Mouse (Mus musculus) large intestine, adult 2 months (tissue): ENCODE measurements around the gene Ror2. TPM values are rescaled to one million over a fixed set of nuclear protein-coding genes. Genes with fewer than 3 reads are reported as not detected.

Experiments
- DNase-seq: peaks from one replicate; pipeline ENCODE4 v3.0.0-alpha.2; 2012; ENCODE audit warnings: low read depth, low spot score
- WGBS: fragments of 180-500 bp; shearing (Covaris S2); methylation state at CpG from one replicate; pipeline ENCODE4 v1.1.7; 2018; 5-methylcytosine and 5-hydroxymethylcytosine counted together
- polyA plus RNA-seq: library from polyadenylated mRNA; depleted of rRNA; stranded (reverse); fragments of >200 nt; gene quantifications from 2 replicates; pipeline ENCODE4 v1.2.3, GENCODE M21; 2012

Ror2 gene
- polyA plus RNA-seq, 1 experiment = 5.9 TPM

DNA sequence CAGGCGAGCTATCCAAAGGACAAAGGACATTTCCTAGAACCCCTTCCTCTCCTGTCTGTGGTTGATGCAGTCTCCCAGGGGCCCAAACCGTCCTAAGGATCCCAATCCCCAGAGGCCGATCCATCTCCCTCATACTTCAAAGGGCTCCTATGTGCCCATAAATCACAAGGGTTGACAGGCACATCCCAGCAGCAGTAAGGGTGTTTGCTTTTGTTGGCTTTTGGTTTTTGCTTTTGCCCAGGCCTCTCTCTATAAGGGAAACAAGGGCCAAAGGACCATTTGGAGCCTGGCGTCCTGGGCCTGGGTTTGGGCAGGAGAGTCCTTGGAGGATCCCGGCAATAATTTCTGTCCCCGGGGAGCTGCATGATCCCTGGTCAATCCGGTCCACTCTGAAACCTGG lies 9.5 kb downstream of the Ror2 start:
- WGBS = 74% methylated on average over 7 of the region's 7 CpGs
- no peak for DNase-seq

- whole genome bisulfite sequencing = 70% methylated on average over 8 of the region's 8 CpGs
- no peak for DNase-seq
Measured at GRCm38 (mm10) chr13:53275778-53276177, 10.1 kb downstream of the Ror2 start.

GRCm38 (mm10) chr13:53274771-53275170 lies 11.2 kb downstream of the Ror2 start:
- WGBS = 82% methylated on average over 1 of the region's 1 CpGs
- no peak for DNase-seq

GRCm38 (mm10) chr13:53271595-53271994 lies 14.3 kb downstream of the Ror2 start:
- DNase-seq = no peak
- 91% methylated on average over 3 of the region's 3 CpGs for WGBS

GRCm38 (mm10) chr13:53270549-53270948 lies 15.4 kb downstream of the Ror2 start:
- WGBS = 70% methylated on average over 4 of the region's 4 CpGs

GRCm38 (mm10) chr13:53268541-53268940 lies 17.4 kb downstream of the Ror2 start:
- DNase-seq = no peak
- 71% methylated on average over 6 of the region's 6 CpGs for WGBS

More at GRCm38 (mm10) chr13:53270549-53270948, 15.4 kb downstream of the Ror2 start:
- no peak for DNase-seq

DNA sequence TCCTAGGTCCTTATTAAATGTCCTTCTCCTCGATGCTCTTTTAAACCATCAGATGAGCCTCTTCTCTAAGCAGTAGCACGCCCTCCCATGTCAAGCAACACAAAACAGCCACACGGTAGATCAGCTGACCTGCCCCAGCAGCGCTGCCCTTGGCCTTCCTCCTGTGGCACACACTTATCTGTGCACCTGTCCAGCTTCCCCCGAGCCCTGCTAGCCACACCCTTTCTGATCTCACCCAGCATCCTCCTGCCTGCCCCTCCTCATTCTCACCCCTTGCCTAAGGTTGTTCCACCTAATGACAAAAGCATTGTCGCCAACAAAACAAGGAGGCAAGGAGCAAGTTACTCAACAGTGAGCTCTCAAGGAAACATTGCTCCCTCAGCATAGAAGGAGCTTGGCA lies 18.1 kb downstream of the Ror2 start:
- WGBS = 31% methylated on average over 6 of the region's 6 CpGs
- no peak for DNase-seq

- WGBS = 69% methylated on average over 4 of the region's 4 CpGs
- DNase-seq = no peak
Measured at GRCm38 (mm10) chr13:53267155-53267554, 18.8 kb downstream of the Ror2 start.

DNA sequence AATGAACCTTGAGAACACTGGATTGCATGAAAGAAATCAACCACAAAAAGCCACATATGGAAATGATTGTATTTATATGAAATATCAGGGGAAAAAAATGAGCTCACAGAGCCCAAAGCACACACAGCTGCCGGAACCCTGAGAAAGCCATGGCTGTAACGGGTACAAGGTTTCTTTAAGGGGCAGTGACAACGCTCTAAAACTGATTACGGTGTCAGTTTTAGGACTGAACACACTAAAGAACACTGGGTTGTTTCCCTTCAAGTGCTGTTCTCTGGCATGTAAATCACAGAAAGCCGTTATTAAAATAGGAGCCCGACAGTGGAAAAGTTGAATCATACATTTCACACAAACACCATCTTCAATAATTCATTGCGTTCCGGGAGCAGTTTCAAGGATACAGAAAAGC lies 19.4 kb downstream of the Ror2 start:
- DNase-seq = no peak
- 65% methylated on average over 8 of the region's 8 CpGs for WGBS

- no peak for DNase-seq
- WGBS = 95% methylated on average over 4 of the region's 4 CpGs
Measured at GRCm38 (mm10) chr13:53264896-53265295, 21.0 kb downstream of the Ror2 start.

DNA sequence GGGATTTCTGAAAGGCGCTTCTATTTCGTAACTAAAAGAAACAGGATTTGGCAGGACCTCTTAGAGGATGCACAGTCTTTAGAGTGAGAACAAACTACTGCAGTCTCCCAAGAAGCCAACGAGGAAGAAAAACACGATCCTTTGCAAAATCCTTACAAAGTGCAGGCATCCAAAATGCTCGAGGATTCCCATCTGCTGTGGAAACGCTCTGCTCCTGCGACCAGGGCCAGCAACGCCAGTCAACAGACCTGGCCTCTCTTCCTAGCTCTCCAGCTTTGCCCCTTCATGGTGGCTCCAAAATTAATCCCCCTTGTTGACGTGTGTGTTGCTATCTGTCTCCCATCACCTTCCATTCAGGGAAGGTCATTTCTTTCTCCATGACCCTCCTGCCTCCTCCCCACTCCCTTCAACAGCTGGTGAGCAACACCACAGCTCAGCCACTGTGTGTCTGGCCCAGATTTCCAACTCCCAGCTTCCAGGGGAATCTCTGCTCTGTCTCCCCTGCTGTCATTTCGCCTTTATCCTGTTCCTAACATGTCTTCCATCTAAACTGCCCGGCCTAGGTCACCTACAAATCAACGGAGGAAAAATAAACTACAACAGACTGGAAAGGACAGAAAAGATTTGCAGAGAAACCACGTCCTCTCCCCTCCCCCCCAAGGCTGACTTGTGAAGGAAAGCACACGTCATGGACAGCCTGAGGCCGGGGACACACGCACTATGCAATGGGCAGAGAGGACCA lies 23.2 kb downstream of the Ror2 start:
- no peak for DNase-seq
- WGBS = 63% methylated on average over 16 of the region's 16 CpGs

DNA sequence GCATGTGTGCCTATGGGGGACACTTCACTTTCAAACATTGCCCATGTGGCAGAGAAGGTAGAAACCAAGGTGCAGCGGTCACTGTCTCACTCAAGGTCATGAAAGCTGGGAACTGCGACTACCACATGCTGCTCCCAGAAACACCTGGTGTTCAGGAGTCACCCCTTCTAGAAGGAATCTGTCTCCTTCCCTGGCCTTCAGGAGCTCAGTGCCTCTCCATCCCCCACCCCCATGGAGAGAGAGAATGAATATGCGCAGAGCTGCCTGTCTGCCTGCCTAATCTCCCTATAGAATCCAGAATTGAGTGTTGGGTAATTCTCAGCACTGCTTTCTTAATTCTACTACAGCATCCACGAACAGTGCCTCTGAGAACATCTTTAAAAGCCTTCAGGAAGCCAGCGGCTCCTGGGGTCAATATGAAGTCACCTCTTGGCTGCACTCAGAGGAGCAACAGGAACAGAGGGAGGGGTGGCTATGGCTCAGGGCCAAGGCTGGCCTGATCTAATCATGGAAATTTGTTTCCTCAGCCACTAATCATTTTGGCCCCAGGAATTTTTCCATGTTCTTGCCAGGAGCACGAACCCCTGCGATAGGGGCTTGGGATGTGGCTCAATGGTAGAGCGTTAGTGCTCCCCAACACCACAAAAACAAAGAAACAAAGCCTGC lies 24.7 kb downstream of the Ror2 start:
- DNase-seq = no peak
- WGBS = 64% methylated on average over 8 of the region's 8 CpGs

- no peak for DNase-seq
- WGBS = 31% methylated on average over 8 of the region's 8 CpGs
Measured at GRCm38 (mm10) chr13:53258943-53259342, 27.0 kb downstream of the Ror2 start.

- no peak for DNase-seq
- 46% methylated on average over 4 of the region's 4 CpGs for WGBS
Measured at GRCm38 (mm10) chr13:53258497-53258896, 27.4 kb downstream of the Ror2 start.

DNA sequence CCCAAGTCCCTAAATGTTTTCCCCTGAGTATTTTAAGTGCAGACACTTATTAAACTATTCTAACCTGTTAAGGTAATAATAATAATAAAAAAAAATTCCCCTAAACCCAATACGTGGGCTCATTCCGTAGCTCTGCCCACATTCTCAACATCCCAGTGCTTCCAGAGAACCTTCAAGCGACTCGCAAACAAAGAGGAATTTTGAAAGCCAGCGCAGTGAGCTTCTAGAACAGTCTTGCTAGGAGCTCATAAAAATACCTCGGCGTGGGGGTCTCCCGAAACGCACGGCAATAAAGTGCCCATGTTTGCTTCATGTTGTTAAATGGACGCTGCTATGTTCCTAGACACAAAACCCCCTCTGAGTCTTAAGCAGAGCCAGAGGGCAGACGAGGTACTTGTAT lies 32.7 kb downstream of the Ror2 start:
- no peak for DNase-seq
- 77% methylated on average over 12 of the region's 12 CpGs for WGBS

- no peak for DNase-seq
- 62% methylated on average over 24 of the region's 24 CpGs for WGBS
Measured at GRCm38 (mm10) chr13:53248586-53249401, 37.1 kb downstream of the Ror2 start.

DNA sequence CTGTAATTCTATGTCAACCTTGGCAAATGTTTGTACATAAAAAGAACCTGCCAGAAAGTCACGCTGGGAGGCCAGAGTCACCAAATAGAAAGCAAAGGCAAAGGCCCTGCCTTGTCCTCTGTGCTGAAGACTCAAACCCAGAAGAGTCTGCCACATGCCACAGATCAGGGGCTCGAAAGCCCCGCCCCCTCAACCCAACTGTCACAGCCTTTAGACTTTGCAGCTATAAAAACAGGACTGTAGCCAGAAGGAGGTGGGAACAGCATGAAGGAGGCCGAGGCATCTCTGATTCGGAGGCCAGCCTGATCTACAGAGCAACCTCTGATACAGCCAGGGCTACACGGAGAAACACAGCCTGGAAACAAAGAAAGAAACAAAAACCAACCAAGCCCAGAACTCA lies 37.8 kb downstream of the Ror2 start:
- WGBS = 20% methylated on average over 6 of the region's 6 CpGs
- DNase-seq = no peak

DNA sequence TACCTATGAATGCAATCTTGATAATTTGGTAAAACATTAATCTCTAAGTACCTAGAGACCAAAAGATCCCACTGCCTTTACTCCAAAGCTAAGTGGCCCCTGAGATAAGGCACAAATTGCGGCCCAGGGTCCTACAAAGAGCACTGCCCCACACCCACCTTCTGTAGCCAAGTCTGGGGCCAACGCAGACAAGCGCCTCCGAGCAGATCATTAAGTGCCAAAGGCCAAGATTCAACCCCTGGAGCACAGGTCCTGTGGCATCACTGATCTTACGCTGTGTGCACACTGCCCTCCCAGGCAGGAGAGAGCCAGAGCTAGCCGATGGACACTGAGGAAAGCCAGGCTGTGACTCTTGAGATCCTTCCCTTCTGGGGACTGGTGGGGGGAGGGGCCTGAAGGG lies 38.7 kb downstream of the Ror2 start:
- no peak for DNase-seq
- 50% methylated on average over 6 of the region's 6 CpGs for WGBS

GRCm38 (mm10) chr13:53244151-53244550 lies 41.8 kb downstream of the Ror2 start:
- WGBS = 38% methylated on average over 8 of the region's 8 CpGs
- no peak for DNase-seq

DNA sequence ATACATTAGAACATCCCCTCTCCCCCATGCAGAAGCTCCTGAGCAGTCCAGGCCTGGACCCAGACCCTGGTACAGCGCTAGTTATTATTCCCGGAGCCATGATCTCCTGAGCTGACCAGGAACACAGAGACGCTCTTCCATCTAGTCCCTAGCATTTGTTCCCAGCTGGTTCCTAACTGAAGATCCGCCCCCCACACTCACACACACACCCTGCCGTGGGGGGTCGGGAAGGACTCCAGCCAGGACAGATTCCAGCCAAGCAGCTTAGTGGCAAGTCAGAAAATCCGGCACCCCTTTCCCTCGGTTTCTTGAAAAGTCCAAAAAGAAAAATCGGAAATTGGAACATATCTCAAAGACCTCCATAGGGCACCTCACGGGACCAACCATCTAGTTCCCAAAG lies 48.5 kb downstream of the Ror2 start:
- no peak for DNase-seq
- WGBS = 77% methylated on average over 10 of the region's 10 CpGs
